Mouse (Mus musculus): ENCODE results near the gene Stx8.

DNA sequence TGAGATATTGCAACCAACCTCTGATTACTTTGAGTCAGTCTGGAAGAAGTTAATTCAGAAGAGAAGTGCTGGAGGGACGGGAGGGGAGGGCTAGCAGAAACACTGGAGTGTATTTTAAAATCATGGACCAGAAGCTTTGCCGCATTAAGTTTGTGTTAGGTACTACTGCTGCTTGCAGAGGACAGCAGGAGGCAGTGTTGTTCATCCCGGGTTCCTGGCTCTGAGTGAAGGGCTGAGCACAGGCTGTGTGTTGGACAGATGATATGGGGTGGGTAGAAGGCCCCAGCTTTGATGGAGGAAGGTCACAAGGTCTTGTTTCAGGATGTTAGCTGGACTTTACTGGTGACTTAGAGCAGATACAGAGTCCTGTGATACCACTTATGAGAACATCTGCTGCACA, 80.9 kb downstream of the Stx8 start:
- TF ChIP-seq POLR2A (IDR thresholded peaks at IDR 0.05; ENCODE audit: borderline replicate concordance, low read depth, low read length) (no peak), CTCF (IDR thresholded peaks at IDR 0.05; ENCODE audit: low read depth, low read length) (no peak)

All from bone marrow macrophage, adult 2 months (primary cell).